In genomic region chr11:44206866-44207265, GRCm38 (mm10) we compare ENCODE assay signal across 28 mouse cellular contexts.
"Had no signal": no experiment of that assay in that cellular context is flagged by ENCODE, and none has a peak within 500 bp of the region (broad histone marks: within the 10 kb centered on the region; RNA-seq: fewer than 3 reads in every experiment).

No protein-coding gene starts in this region.

- DNase-seq: cerebellum, adult 8-10 months; cerebellum, adult 9-10 months; cerebellum, adult 9-11 months; cerebellum, postnatal 10 days; cerebellum, postnatal 14 days; cerebellum, postnatal 25 days; cerebellum, postnatal 36 days; embryo, embryonic 11 days; forebrain, postnatal 0 days; gastrocnemius, adult 2 months; gastrocnemius, postnatal 10 days; gastrocnemius, postnatal 14 days; gastrocnemius, postnatal 25 days; gastrocnemius, postnatal 36 days; heart, adult 11 months; heart, adult 18-20 months; heart, adult 2 months had no signal

- H3K9ac ChIP-seq: embryonic facial prominence, embryonic 12.5 days; embryonic facial prominence, embryonic 13.5 days; embryonic facial prominence, embryonic 15.5 days; forebrain, embryonic 12.5 days; forebrain, embryonic 13.5 days; forebrain, embryonic 15.5 days; forebrain, postnatal 0 days had no signal

- H3K9me3 ChIP-seq: embryonic facial prominence, embryonic 10.5 days; embryonic facial prominence, embryonic 12.5 days; embryonic facial prominence, embryonic 13.5 days; embryonic facial prominence, embryonic 15.5 days; forebrain, embryonic 10.5 days; forebrain, embryonic 12.5 days; forebrain, embryonic 13.5 days; forebrain, embryonic 15.5 days had no signal

- ATAC-seq: forebrain, embryonic 13.5 days; forebrain, embryonic 14.5 days; forebrain, embryonic 15.5 days; forebrain, embryonic 16.5 days; forebrain, postnatal 0 days had no signal

- H3K27me3 ChIP-seq: embryonic facial prominence, embryonic 12.5 days; embryonic facial prominence, embryonic 13.5 days; embryonic facial prominence, embryonic 15.5 days; forebrain, embryonic 12.5 days; forebrain, embryonic 13.5 days; forebrain, embryonic 15.5 days had no signal

- H3K4me2 ChIP-seq: embryonic facial prominence, embryonic 12.5 days; embryonic facial prominence, embryonic 13.5 days; embryonic facial prominence, embryonic 15.5 days; forebrain, embryonic 12.5 days; forebrain, embryonic 13.5 days; forebrain, embryonic 15.5 days had no signal

- H3K4me3 ChIP-seq: embryonic facial prominence, embryonic 10.5 days; embryonic facial prominence, embryonic 12.5 days; embryonic facial prominence, embryonic 13.5 days; embryonic facial prominence, embryonic 15.5 days; erythroblast, embryonic 14.5 days; forebrain, embryonic 10.5 days; forebrain, embryonic 12.5 days; forebrain, embryonic 13.5 days; forebrain, embryonic 15.5 days; gastrocnemius, adult 2 months; heart, adult 2 months had no signal

- H3K27ac ChIP-seq: embryonic facial prominence, embryonic 10.5 days; embryonic facial prominence, embryonic 12.5 days; embryonic facial prominence, embryonic 13.5 days; embryonic facial prominence, embryonic 15.5 days; forebrain, embryonic 10.5 days; forebrain, embryonic 12.5 days; forebrain, embryonic 13.5 days; forebrain, embryonic 15.5 days; gastrocnemius, adult 2 months; heart, adult 2 months had no signal

- H3K36me3 ChIP-seq: embryonic facial prominence, embryonic 10.5 days; embryonic facial prominence, embryonic 12.5 days; embryonic facial prominence, embryonic 13.5 days; embryonic facial prominence, embryonic 15.5 days; forebrain, embryonic 10.5 days; forebrain, embryonic 12.5 days; forebrain, embryonic 15.5 days had no signal

- H3K4me1 ChIP-seq: embryonic facial prominence, embryonic 10.5 days; embryonic facial prominence, embryonic 12.5 days; embryonic facial prominence, embryonic 13.5 days; embryonic facial prominence, embryonic 15.5 days; forebrain, embryonic 10.5 days; forebrain, embryonic 12.5 days; forebrain, embryonic 13.5 days; forebrain, embryonic 15.5 days had no signal
